Mouse (Mus musculus): ENCODE measurements at regions not wholly inside any gene's neighbourhood (a gene's known extent, or its start where the extent isn't known, plus 50 kb on each side); places are given as distances from the start of the nearest gene placed in this dataset.
A peak's percentile ranks its signal among the peaks of the same experiment; 100 is the strongest.

DNA sequence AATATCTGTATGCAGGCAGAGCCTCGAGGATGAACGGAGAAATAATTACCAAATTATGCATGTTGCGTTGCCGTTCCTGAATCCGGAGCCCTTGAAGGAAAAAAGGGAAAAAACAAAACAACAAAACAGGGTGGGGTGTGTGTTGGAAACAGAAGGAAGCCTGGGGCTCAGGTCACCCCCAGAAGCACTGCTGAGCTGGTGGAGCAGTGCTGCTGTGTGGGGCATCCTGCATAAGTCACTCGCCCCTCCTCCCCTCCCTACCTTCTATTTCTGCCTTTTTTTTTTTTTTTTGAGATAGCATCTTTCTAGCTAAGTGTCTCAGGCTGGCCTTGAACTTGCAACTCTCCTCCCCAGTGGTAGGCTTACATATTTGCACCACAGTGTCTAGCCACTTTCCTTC, 72.8 kb upstream of the Gm26897 start:
- Histone ChIP-seq H3K9ac (replicated peaks; ENCODE audit: low read length) (no peak overlapping the region), H3K36me3 (ENCODE audit: insufficient read depth, low read length) (no peaks in the 10 kb centered on the region), H3K27ac (ENCODE audit: low read length) (no peak overlapping the region), H3K4me1 (ENCODE audit: insufficient read depth, low read length) (0 out of 2 replicates have a peak, but pooled peaks cover 3% of the 10 kb centered on the region), H3K4me2 (replicated peaks; ENCODE audit: low read depth, low read length) (no peak overlapping the region), H3K4me3 (ENCODE audit: low read length) (no peak overlapping the region), H3K9me3 (ENCODE audit: low read length) (no peaks in the 10 kb centered on the region), H3K27me3 (ENCODE audit: insufficient read depth, low read length) (peaks cover 3% of the 10 kb centered on the region; the same call in 1 of the 2 replicates)
- no peak for ATAC-seq (ENCODE audit: low FRiP score, low TSS enrichment)
- 78% methylated on average over 6 of the region's 6 CpGs for WGBS

GRCm38 (mm10) chr5:111661971-111662370, 71.8 kb upstream of the Gm26897 start:
- Histone ChIP-seq H3K4me3 (ENCODE audit: low read length) (no peak overlapping the region), H3K9me3 (ENCODE audit: low read length) (no peaks in the 10 kb centered on the region), H3K4me1 (ENCODE audit: insufficient read depth, low read length) (0 out of 2 replicates have a peak, but pooled peaks cover 3% of the 10 kb centered on the region), H3K27ac (ENCODE audit: low read length) (no peak overlapping the region), H3K4me2 (replicated peaks; ENCODE audit: low read depth, low read length) (no peak overlapping the region), H3K27me3 (ENCODE audit: insufficient read depth, low read length) (peaks cover 4% of the 10 kb centered on the region; the same call in 1 of the 2 replicates), H3K36me3 (ENCODE audit: insufficient read depth, low read length) (no peaks in the 10 kb centered on the region), H3K9ac (replicated peaks; ENCODE audit: low read length) (no peak overlapping the region)
- ATAC-seq (ENCODE audit: low FRiP score, low TSS enrichment): no peak
- 64% methylated on average over 12 of the region's 12 CpGs for WGBS

GRCm38 (mm10) chr5:111663831-111664230, 69.9 kb upstream of the Gm26897 start:
- no peak overlapping the region for H3K4me3 ChIP-seq (ENCODE audit: low read length)
- ATAC-seq (ENCODE audit: low FRiP score, low TSS enrichment): no peak
- 90% methylated on average over 7 of the region's 7 CpGs for WGBS
- 0 out of 2 replicates have a peak, but pooled peaks cover 3% of the 10 kb centered on the region for H3K4me1 ChIP-seq (ENCODE audit: insufficient read depth, low read length)
- H3K4me2 ChIP-seq (replicated peaks; ENCODE audit: low read depth, low read length): no peak overlapping the region
- H3K27me3 ChIP-seq (ENCODE audit: insufficient read depth, low read length): peaks cover 7% of the 10 kb centered on the region; the same call in 1 of the 2 replicates
- H3K27ac ChIP-seq (ENCODE audit: low read length): no peak overlapping the region
- H3K9ac ChIP-seq (replicated peaks; ENCODE audit: low read length): no peak overlapping the region
- H3K9me3 ChIP-seq (ENCODE audit: low read length): peaks cover 8% of the 10 kb centered on the region; the same call in 1 of the 2 replicates
- no peaks in the 10 kb centered on the region for H3K36me3 ChIP-seq (ENCODE audit: insufficient read depth, low read length)

GRCm38 (mm10) chr5:111665406-111665805, 68.3 kb upstream of the Gm26897 start:
- 0 out of 2 replicates have a peak, but pooled peaks cover 3% of the 10 kb centered on the region for H3K4me1 ChIP-seq (ENCODE audit: insufficient read depth, low read length)
- ATAC-seq (ENCODE audit: low FRiP score, low TSS enrichment): no peak

GRCm38 (mm10) chr5:111666007-111666406, 67.7 kb upstream of the Gm26897 start:
- WGBS: 64% methylated on average over 8 of the region's 8 CpGs
- Histone ChIP-seq H3K4me3 (ENCODE audit: low read length) (no peak overlapping the region), H3K9me3 (ENCODE audit: low read length) (peaks cover 11% of the 10 kb centered on the region; the same call in 1 of the 2 replicates), H3K9ac (replicated peaks; ENCODE audit: low read length) (no peak overlapping the region), H3K27ac (ENCODE audit: low read length) (no peak overlapping the region), H3K4me2 (replicated peaks; ENCODE audit: low read depth, low read length) (no peak overlapping the region), H3K36me3 (ENCODE audit: insufficient read depth, low read length) (no peaks in the 10 kb centered on the region), H3K27me3 (ENCODE audit: insufficient read depth, low read length) (peaks cover 7% of the 10 kb centered on the region; the same call in 1 of the 2 replicates), H3K4me1 (ENCODE audit: insufficient read depth, low read length) (0 out of 2 replicates have a peak, but pooled peaks cover 3% of the 10 kb centered on the region)
- ATAC-seq (ENCODE audit: low FRiP score, low TSS enrichment): no peak

More at GRCm38 (mm10) chr5:111665406-111665805, 68.3 kb upstream of the Gm26897 start:
- peaks cover 11% of the 10 kb centered on the region; the same call in 1 of the 2 replicates for H3K9me3 ChIP-seq (ENCODE audit: low read length)
- H3K9ac ChIP-seq (replicated peaks; ENCODE audit: low read length): no peak overlapping the region
- no peaks in the 10 kb centered on the region for H3K36me3 ChIP-seq (ENCODE audit: insufficient read depth, low read length)
- WGBS: 71% methylated on average over 19 of the region's 19 CpGs
- H3K27me3 ChIP-seq (ENCODE audit: insufficient read depth, low read length): peaks cover 7% of the 10 kb centered on the region; the same call in 1 of the 2 replicates
- no peak overlapping the region for H3K4me3 ChIP-seq (ENCODE audit: low read length)
- no peak overlapping the region for H3K27ac ChIP-seq (ENCODE audit: low read length)
- H3K4me2 ChIP-seq (replicated peaks; ENCODE audit: low read depth, low read length): no peak overlapping the region

- ATAC-seq (ENCODE audit: low FRiP score, low TSS enrichment): no peak
- no peak overlapping the region for H3K4me2 ChIP-seq (replicated peaks; ENCODE audit: low read depth, low read length)
- WGBS: 77% methylated on average over 3 of the region's 3 CpGs
- H3K4me3 ChIP-seq (ENCODE audit: low read length): no peak overlapping the region
- peaks cover 11% of the 10 kb centered on the region; the same call in 1 of the 2 replicates for H3K9me3 ChIP-seq (ENCODE audit: low read length)
- peaks cover 4% of the 10 kb centered on the region; the same call in 1 of the 2 replicates for H3K27me3 ChIP-seq (ENCODE audit: insufficient read depth, low read length)
- peaks cover 6% of the 10 kb centered on the region; the same call in 1 of the 2 replicates for H3K4me1 ChIP-seq (ENCODE audit: insufficient read depth, low read length)
- H3K9ac ChIP-seq (replicated peaks; ENCODE audit: low read length): no peak overlapping the region
- H3K27ac ChIP-seq (ENCODE audit: low read length): no peak overlapping the region
- H3K36me3 ChIP-seq (ENCODE audit: insufficient read depth, low read length): no peaks in the 10 kb centered on the region
Measured at GRCm38 (mm10) chr5:111667901-111668300, 65.8 kb upstream of the Gm26897 start.

GRCm38 (mm10) chr5:111669139-111669538, 64.6 kb upstream of the Gm26897 start:
- no peak overlapping the region for H3K9ac ChIP-seq (replicated peaks; ENCODE audit: low read length)
- ATAC-seq (ENCODE audit: low FRiP score, low TSS enrichment): no peak
- H3K4me3 ChIP-seq (ENCODE audit: low read length): no peak overlapping the region

DNA sequence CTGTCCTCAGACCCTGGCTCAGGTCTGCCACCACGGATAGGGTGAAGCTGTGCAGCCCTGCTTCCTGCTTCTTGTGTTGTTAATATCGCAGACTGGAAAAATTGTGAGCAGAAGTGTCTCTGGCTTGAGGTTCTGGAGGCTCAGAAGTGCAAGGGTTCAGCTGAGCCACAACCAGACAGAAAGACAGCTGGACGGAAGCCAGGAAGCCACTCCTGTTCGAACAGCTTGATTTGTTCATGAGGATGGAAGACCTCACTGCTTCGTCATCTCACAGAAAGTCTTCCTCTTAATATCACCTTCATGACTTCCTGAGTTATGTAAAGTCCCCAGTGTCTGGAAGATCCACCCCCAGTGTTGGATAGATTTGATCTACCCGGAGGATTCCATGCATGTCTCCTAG, 62.0 kb upstream of the Gm26897 start:
- WGBS: 55% methylated on average over 6 of the region's 6 CpGs
- Histone ChIP-seq H3K4me1 (ENCODE audit: insufficient read depth, low read length) (peaks cover 22% of the 10 kb centered on the region), H3K4me2 (replicated peaks; ENCODE audit: low read depth, low read length) (no peak overlapping the region), H3K4me3 (ENCODE audit: low read length) (no peak overlapping the region), H3K27me3 (ENCODE audit: insufficient read depth, low read length) (peaks cover 4% of the 10 kb centered on the region; the same call in 1 of the 2 replicates), H3K9me3 (ENCODE audit: low read length) (peaks cover 11% of the 10 kb centered on the region; the same call in 1 of the 2 replicates), H3K27ac (ENCODE audit: low read length) (no peak overlapping the region), H3K36me3 (ENCODE audit: insufficient read depth, low read length) (no peaks in the 10 kb centered on the region), H3K9ac (replicated peaks; ENCODE audit: low read length) (no peak overlapping the region)
- ATAC-seq (ENCODE audit: low FRiP score, low TSS enrichment): no peak

More at GRCm38 (mm10) chr5:111669139-111669538, 64.6 kb upstream of the Gm26897 start:
- peaks cover 6% of the 10 kb centered on the region; the same call in 1 of the 2 replicates for H3K4me1 ChIP-seq (ENCODE audit: insufficient read depth, low read length)
- H3K27ac ChIP-seq (ENCODE audit: low read length): no peak overlapping the region
- H3K36me3 ChIP-seq (ENCODE audit: insufficient read depth, low read length): no peaks in the 10 kb centered on the region
- H3K27me3 ChIP-seq (ENCODE audit: insufficient read depth, low read length): peaks cover 4% of the 10 kb centered on the region; the same call in 1 of the 2 replicates
- peaks cover 11% of the 10 kb centered on the region; the same call in 1 of the 2 replicates for H3K9me3 ChIP-seq (ENCODE audit: low read length)
- H3K4me2 ChIP-seq (replicated peaks; ENCODE audit: low read depth, low read length): no peak overlapping the region

DNA sequence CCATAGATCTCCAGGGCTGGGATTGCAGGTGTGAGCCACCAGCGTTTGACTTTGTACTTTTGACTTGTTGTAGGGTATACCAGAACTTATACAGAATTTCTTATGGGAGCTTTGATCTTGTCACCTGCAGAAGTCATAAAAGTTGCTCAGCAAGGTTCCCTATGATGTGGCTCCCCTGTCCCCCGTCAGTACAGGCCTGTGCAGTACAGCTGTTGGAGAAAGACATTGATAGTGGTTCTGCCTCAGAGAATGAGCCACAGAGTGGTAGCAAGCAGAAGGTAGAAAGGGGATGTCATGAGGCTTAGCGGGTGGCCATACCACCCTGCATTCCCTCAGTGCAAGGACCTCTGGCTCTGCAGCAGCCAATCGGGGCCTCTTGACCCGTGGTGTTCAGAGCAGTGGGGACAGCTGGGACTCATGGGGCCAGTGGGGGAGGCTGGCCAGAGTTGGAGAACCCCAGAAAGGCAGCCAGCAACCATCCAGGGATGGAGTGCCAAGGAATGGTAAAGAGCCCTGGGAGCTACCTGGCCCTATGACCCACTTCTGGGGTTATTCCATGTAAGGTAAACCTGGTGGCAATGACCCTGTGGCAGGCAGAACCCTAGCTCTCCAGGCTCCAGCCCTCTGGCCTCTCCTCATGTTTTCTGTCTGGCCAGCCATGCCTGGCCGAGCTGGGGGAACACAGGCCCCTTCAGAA, 58.6 kb upstream of the Gm26897 start:
- Histone ChIP-seq H3K4me1 (ENCODE audit: insufficient read depth, low read length) (peaks cover 25% of the 10 kb centered on the region), H3K4me2 (replicated peaks; ENCODE audit: low read depth, low read length) (no peak overlapping the region), H3K27ac (ENCODE audit: low read length) (peak overlapping the region; percentile 77), H3K9me3 (ENCODE audit: low read length) (no peaks in the 10 kb centered on the region), H3K4me3 (ENCODE audit: low read length) (no peak overlapping the region), H3K27me3 (ENCODE audit: insufficient read depth, low read length) (peaks cover 4% of the 10 kb centered on the region), H3K9ac (replicated peaks; ENCODE audit: low read length) (no peak overlapping the region), H3K36me3 (ENCODE audit: insufficient read depth, low read length) (no peaks in the 10 kb centered on the region)
- peak; percentile 43 for ATAC-seq (ENCODE audit: low FRiP score, low TSS enrichment)
- WGBS: 37% methylated on average over 6 of the region's 6 CpGs
